Mouse (Mus musculus): Measurements from ENCODE around the gene Got2. TPM values are rescaled to one million over a fixed set of nuclear protein-coding genes. Genes with fewer than 3 reads are reported as not detected.

Got2 gene
- total and polyA plus RNA-seq, 2 experiments from 2014 or later: 229 to 235 TPM

DNA sequence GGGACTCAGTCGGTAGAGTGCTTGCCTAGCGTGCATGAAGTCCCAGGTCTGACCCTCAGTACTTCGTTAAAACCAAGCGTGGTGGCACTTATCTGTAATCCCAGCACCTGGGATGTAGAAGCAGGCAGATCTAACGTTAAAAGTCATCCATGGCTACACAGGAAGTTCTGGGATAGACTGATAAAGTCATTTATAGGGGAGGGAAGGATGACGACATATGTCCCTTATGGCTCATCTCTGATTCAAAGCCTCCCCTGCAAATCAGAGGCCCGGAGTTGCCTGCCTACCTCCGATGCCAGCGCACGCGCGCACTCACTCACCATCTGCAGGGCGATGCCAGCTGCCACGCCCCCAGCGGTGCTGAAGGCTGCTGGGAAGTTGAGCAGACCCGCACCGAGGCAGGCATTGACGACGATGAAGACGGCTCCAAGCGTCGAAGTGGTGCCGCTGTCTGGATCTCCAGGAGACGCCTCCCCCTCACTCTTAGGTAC, 40.2 kb downstream of the Got2 start:
- Histone ChIP-seq H3K9me3 (ENCODE audit: low read length) (no peaks in the 10 kb centered on the region), H3K9ac (replicated peaks; ENCODE audit: low read length, poor library complexity, severe bottlenecking) (no peak overlapping the region), H3K4me2 (ENCODE audit: low read depth, low read length, poor library complexity, severe bottlenecking) (no peak overlapping the region), H3K4me3 (ENCODE audit: low read depth, low read length) (no peak overlapping the region), H3K36me3 (ENCODE audit: insufficient read depth, low read length) (peaks cover 31% of the 10 kb centered on the region), H3K27me3 (ENCODE audit: insufficient read depth, low read length) (no peaks in the 10 kb centered on the region), H3K27ac (ENCODE audit: low read depth, low read length) (no peak overlapping the region), H3K4me1 (ENCODE audit: insufficient read depth, low read length) (peaks cover 5% of the 10 kb centered on the region; the same call in 1 of the 2 replicates)
- no peak for TF ChIP-seq CTCF (IDR thresholded peaks at IDR 0.05)
- no peak for DNase-seq (ENCODE audit: low spot score)
- ATAC-seq (ENCODE audit: low FRiP score): no peak
- WGBS: 86% methylated on average over 24 of the region's 24 CpGs

GRCm38 (mm10) chr8:95845026-95845425, 43.3 kb downstream of the Got2 start:
- Histone ChIP-seq H3K27me3 (ENCODE audit: insufficient read depth, low read length) (no peaks in the 10 kb centered on the region), H3K36me3 (ENCODE audit: insufficient read depth, low read length) (peaks cover 55% of the 10 kb centered on the region), H3K27ac (ENCODE audit: low read depth, low read length) (no peak overlapping the region), H3K9ac (replicated peaks; ENCODE audit: low read length, poor library complexity, severe bottlenecking) (no peak overlapping the region), H3K4me1 (ENCODE audit: insufficient read depth, low read length) (no peaks in the 10 kb centered on the region), H3K9me3 (ENCODE audit: low read length) (no peaks in the 10 kb centered on the region), H3K4me2 (ENCODE audit: low read depth, low read length, poor library complexity, severe bottlenecking) (no peak overlapping the region), H3K4me3 (ENCODE audit: low read depth, low read length) (no peak overlapping the region)
- WGBS: 97% methylated on average over 7 of the region's 7 CpGs
- no peak for TF ChIP-seq CTCF (IDR thresholded peaks at IDR 0.05)
- ATAC-seq (ENCODE audit: low FRiP score): no peak
- DNase-seq (ENCODE audit: low spot score): no peak

DNA sequence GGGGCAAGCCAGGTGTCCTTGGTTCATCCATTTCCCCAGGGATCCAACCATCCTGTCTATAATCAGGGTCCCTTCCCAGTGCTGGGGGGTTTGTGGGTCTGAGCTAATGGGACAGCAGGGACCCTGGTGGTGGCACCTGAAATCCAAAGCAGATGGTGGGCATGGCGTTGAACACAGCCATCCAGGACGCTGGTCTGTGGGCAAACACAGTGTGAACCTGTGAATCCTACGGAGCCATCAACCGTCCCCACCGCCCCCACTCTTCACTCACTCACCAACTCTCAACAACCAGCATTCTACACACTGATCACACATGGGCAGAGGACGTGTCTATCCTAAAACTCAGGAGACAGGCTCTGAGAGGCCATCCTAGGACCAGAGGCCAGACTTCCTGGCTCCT, 44.4 kb downstream of the Got2 start:
- H3K4me2 ChIP-seq (ENCODE audit: low read depth, low read length, poor library complexity, severe bottlenecking): no peak overlapping the region
- no peak overlapping the region for H3K9ac ChIP-seq (replicated peaks; ENCODE audit: low read length, poor library complexity, severe bottlenecking)
- no peaks in the 10 kb centered on the region for H3K27me3 ChIP-seq (ENCODE audit: insufficient read depth, low read length)
- no peaks in the 10 kb centered on the region for H3K9me3 ChIP-seq (ENCODE audit: low read length)
- ATAC-seq (ENCODE audit: low FRiP score) (no peak), DNase-seq (ENCODE audit: low spot score) (no peak)
- no peaks in the 10 kb centered on the region for H3K4me1 ChIP-seq (ENCODE audit: insufficient read depth, low read length)
- TF ChIP-seq CTCF (IDR thresholded peaks at IDR 0.05): no peak
- H3K36me3 ChIP-seq (ENCODE audit: insufficient read depth, low read length): peaks cover 57% of the 10 kb centered on the region
- WGBS: 96% methylated on average over 6 of the region's 6 CpGs
- H3K4me3 ChIP-seq (ENCODE audit: low read depth, low read length): no peak overlapping the region
- H3K27ac ChIP-seq (ENCODE audit: low read depth, low read length): no peak overlapping the region

- H3K4me3 ChIP-seq (ENCODE audit: low read depth, low read length): no peak overlapping the region
- 90% methylated on average over 15 of the region's 15 CpGs for WGBS
- TF ChIP-seq CTCF (IDR thresholded peaks at IDR 0.05): no peak
- peaks cover 59% of the 10 kb centered on the region for H3K36me3 ChIP-seq (ENCODE audit: insufficient read depth, low read length)
- H3K9ac ChIP-seq (replicated peaks; ENCODE audit: low read length, poor library complexity, severe bottlenecking): no peak overlapping the region
- DNase-seq (ENCODE audit: low spot score) (no peak), ATAC-seq (ENCODE audit: low FRiP score) (no peak)
- no peaks in the 10 kb centered on the region for H3K27me3 ChIP-seq (ENCODE audit: insufficient read depth, low read length)
- no peak overlapping the region for H3K27ac ChIP-seq (ENCODE audit: low read depth, low read length)
- H3K9me3 ChIP-seq (ENCODE audit: low read length): no peaks in the 10 kb centered on the region
- no peak overlapping the region for H3K4me2 ChIP-seq (ENCODE audit: low read depth, low read length, poor library complexity, severe bottlenecking)
- H3K4me1 ChIP-seq (ENCODE audit: insufficient read depth, low read length): no peaks in the 10 kb centered on the region
Measured at GRCm38 (mm10) chr8:95841436-95841835, 46.9 kb downstream of the Got2 start.

- Histone ChIP-seq H3K9me3 (ENCODE audit: low read length) (no peaks in the 10 kb centered on the region), H3K9ac (replicated peaks; ENCODE audit: low read length, poor library complexity, severe bottlenecking) (no peak overlapping the region), H3K27me3 (ENCODE audit: insufficient read depth, low read length) (no peaks in the 10 kb centered on the region), H3K4me1 (ENCODE audit: insufficient read depth, low read length) (no peaks in the 10 kb centered on the region), H3K4me2 (ENCODE audit: low read depth, low read length, poor library complexity, severe bottlenecking) (no peak overlapping the region), H3K4me3 (ENCODE audit: low read depth, low read length) (no peak overlapping the region), H3K36me3 (ENCODE audit: insufficient read depth, low read length) (peaks cover 50% of the 10 kb centered on the region), H3K27ac (ENCODE audit: low read depth, low read length) (no peak overlapping the region)
- over 99% methylated on average over 4 of the region's 4 CpGs for WGBS
- ATAC-seq (ENCODE audit: low FRiP score) (no peak), DNase-seq (ENCODE audit: low spot score) (no peak)
- no peak for TF ChIP-seq CTCF (IDR thresholded peaks at IDR 0.05)
Measured at GRCm38 (mm10) chr8:95839289-95839688, 49.1 kb downstream of the Got2 start.

DNA sequence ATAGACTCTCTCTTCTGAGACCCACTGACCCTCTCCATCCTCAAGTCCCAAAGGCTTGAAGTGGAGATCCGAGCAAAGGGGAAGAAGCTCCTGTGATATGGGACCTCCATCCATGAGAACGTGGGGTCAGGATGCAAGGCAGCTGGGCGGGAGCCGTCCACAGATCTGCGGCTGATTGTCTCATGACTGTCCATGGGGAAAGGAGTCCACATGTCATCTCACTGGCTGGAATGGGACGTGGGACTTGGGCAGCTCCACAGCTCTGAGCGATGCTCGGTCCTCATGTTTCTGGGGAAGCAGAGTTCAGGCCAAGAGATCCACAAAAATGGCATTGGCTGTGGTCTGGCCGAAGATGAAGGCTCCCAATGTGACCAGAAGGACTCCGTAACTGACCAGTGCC, 51.1 kb downstream of the Got2 start:
- H3K9ac ChIP-seq (replicated peaks; ENCODE audit: low read length, poor library complexity, severe bottlenecking): no peak overlapping the region
- DNase-seq (ENCODE audit: low spot score): no peak
- H3K4me1 ChIP-seq (ENCODE audit: insufficient read depth, low read length): peaks cover 5% of the 10 kb centered on the region; the same call in 1 of the 2 replicates
- no peak for ATAC-seq (ENCODE audit: low FRiP score)
- no peak overlapping the region for H3K4me2 ChIP-seq (ENCODE audit: low read depth, low read length, poor library complexity, severe bottlenecking)
- H3K36me3 ChIP-seq (ENCODE audit: insufficient read depth, low read length): peaks cover 35% of the 10 kb centered on the region
- H3K9me3 ChIP-seq (ENCODE audit: low read length): no peaks in the 10 kb centered on the region
- 91% methylated on average over 10 of the region's 10 CpGs for WGBS
- H3K27ac ChIP-seq (ENCODE audit: low read depth, low read length): no peak overlapping the region
- no peak overlapping the region for H3K4me3 ChIP-seq (ENCODE audit: low read depth, low read length)
- no peaks in the 10 kb centered on the region for H3K27me3 ChIP-seq (ENCODE audit: insufficient read depth, low read length)
- TF ChIP-seq CTCF (IDR thresholded peaks at IDR 0.05): no peak

Measured in midbrain, postnatal 0 days (tissue).